Mouse (Mus musculus) right cerebral cortex, postnatal 36 days (tissue): ENCODE results near the gene Slc35d2.

Experiments
- DNase-seq, 2 experiments: peaks; one replicate each; pipeline ENCODE4 v3.0.0; 2022; ENCODE audit warnings: low spot score in 2 of 2, mixed read lengths in 1 of 2

Slc35d2 gene

GRCm38 (mm10) chr13:64128858-64129615 lies at the start of gene Slc35d2:
Gene Slc35d2, minus strand, starts transcription at chr13:64129368.
- no peak for DNase-seq

GRCm38 (mm10) chr13:64178000-64178399 lies 48.8 kb upstream of the Slc35d2 start:
- no peak for DNase-seq

GRCm38 (mm10) chr13:64169746-64170145 lies 40.6 kb upstream of the Slc35d2 start:
- no peak for DNase-seq

GRCm38 (mm10) chr13:64163147-64163715 lies 34.1 kb upstream of the Slc35d2 start:
- DNase-seq, result no peak

GRCm38 (mm10) chr13:64162626-64163025 lies 33.5 kb upstream of the Slc35d2 start:
- DNase-seq, result no peak

- DNase-seq, result peak; percentile 41 to 49
These were observed 32.9 kb upstream of the Slc35d2 start for GRCm38 (mm10) chr13:64161916-64162611.

- peak; percentile 98 to 99 for DNase-seq
These were observed 32.4 kb upstream of the Slc35d2 start, which contains the start of gene Habp4 for GRCm38 (mm10) chr13:64161548-64161915. Gene Habp4, plus strand, starts transcription at chr13:64161824.

- DNase-seq, result no peak
These were observed 27.8 kb upstream of the Slc35d2 start for GRCm38 (mm10) chr13:64156966-64157365.

GRCm38 (mm10) chr13:64155171-64155571 lies 26.0 kb upstream of the Slc35d2 start:
- no peak for DNase-seq

- DNase-seq, result no peak
These were observed 25.5 kb upstream of the Slc35d2 start for GRCm38 (mm10) chr13:64154651-64155050.

- no peak for DNase-seq
These were observed 24.6 kb upstream of the Slc35d2 start for GRCm38 (mm10) chr13:64153751-64154267.

- DNase-seq, result peak; percentile 94 to 97
These were observed 24.0 kb upstream of the Slc35d2 start, which contains the start of gene Zfp367 for GRCm38 (mm10) chr13:64153083-64153682. Gene Zfp367, minus strand, starts transcription at chr13:64153202.

- DNase-seq, result peak; percentile 44 to 60
These were observed 23.5 kb upstream of the Slc35d2 start for GRCm38 (mm10) chr13:64152671-64153082.

GRCm38 (mm10) chr13:64152241-64152669 lies 23.1 kb upstream of the Slc35d2 start:
- DNase-seq, result peak; percentile 65 to 72

- DNase-seq, result no peak
These were observed 21.0 kb upstream of the Slc35d2 start for GRCm38 (mm10) chr13:64150121-64150520.

GRCm38 (mm10) chr13:64129616-64130375 lies 628 bp upstream of the Slc35d2 start:
- peak in 1 of 2 experiments; percentile 9 for DNase-seq

- no peak for DNase-seq
These were observed 2.9 kb downstream of the Slc35d2 start for GRCm38 (mm10) chr13:64126316-64126715.

GRCm38 (mm10) chr13:64124886-64125285 lies 4.3 kb downstream of the Slc35d2 start:
- DNase-seq, result no peak

GRCm38 (mm10) chr13:64123491-64124188 lies 5.5 kb downstream of the Slc35d2 start:
- no peak for DNase-seq

GRCm38 (mm10) chr13:64120760-64121159 lies 8.4 kb downstream of the Slc35d2 start:
- DNase-seq, result no peak
